Mouse (Mus musculus) layer of hippocampus, adult 9-11 months (tissue): ENCODE measurements around the gene Olfr235.
"Not testable (repeated sequence)": the region's sequence is repeated elsewhere in the genome, so short reads cannot be mapped to it uniquely, and the experiment has no call there.

Experiments used
- DNase-seq: peaks from one replicate; pipeline ENCODE4 v3.0.0; 2022

Gene Olfr235

DNA sequence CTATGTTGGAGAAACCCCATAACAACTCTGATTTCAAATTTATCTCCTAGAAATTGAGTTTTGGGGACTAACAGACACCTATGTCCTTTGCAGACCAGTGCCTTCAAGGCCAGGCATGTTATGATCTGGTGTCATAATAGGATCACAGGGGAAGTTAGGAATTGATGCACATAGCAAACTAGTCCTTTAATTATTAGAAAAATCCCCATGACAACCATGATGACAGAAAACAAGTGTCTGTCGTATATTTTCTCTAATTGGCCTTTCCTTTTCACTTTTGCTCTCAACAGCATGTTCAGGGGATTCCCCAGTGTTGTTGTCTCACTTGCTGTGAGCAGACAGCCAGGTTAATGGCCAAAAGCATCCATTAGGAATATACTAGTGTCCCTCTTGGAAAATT, at the start of gene Olfr235:
TSS of gene Olfr235 (plus strand) at position 301 of the 400 bp plus-strand sequence.
- DNase-seq: no peak

DNA sequence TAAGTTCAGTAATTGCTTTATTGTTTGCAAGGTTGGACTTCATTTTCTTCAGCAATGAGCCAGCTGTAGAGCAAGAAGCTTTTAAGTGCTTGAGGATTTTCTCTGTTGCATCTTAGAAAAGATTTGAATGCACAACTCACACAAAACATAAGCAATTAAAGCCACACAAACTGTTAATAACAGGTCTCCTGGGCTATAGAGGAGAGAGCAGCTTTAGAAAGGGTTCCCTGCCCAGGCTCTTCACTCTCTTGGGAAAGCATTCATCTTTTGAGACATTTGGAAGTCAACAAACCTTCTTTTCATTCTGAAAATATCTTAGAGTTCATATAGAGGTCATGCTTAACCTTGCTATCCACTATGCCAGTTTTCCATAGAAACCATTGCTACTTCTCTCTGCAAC, 28.3 kb upstream of the Olfr235 start, which contains the start of gene Olfr1432:
TSS of gene Olfr1432 (minus strand) at position 101 of the 400 bp plus-strand sequence.
- not testable (repeated sequence) for DNase-seq

DNA sequence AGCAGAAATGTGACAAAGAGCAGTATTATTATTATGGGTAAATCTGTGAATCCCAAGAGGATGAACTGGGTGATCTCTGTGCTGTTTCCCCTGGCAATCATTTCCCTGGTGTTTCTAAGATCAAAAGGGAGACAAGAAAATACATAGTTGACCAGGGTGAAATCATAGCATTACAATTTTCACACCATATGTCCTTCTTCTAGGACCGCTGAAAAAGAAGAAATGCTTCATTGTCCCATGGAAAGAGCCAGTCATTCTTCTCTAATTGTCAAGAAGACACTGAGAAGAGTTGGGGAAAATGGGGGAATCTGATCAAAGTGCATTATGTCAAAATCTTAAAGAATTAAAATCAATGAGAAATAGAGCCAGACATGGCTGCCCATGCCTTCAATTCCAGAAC, 19.3 kb upstream of the Olfr235 start, which contains the start of gene Olfr262:
TSS of gene Olfr262 (minus strand) at position 101 of the 400 bp plus-strand sequence.
- DNase-seq: no peak

DNA sequence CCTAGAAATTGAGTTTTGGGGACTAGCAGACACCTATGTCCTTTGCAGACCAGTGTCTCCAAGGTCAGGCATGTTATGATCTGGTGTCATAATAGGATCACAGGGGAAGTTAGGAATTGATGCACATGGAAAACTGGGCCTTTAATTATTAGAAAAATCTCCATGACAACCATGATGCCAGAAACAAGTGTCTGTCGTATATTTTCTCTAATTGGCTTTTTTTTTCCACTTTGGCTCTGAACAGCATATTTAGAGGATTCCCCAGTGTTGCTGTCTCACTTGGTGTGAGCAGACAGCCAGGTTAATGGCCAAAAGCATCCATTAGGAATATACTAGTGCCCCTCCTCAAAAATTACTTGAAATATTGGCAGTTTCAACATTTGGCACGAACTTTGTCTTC, 18.7 kb downstream of the Olfr235 start, which contains the start of gene Olfr1434:
TSS of gene Olfr1434 (plus strand) at position 301 of the 400 bp plus-strand sequence.
- no peak for DNase-seq

DNA sequence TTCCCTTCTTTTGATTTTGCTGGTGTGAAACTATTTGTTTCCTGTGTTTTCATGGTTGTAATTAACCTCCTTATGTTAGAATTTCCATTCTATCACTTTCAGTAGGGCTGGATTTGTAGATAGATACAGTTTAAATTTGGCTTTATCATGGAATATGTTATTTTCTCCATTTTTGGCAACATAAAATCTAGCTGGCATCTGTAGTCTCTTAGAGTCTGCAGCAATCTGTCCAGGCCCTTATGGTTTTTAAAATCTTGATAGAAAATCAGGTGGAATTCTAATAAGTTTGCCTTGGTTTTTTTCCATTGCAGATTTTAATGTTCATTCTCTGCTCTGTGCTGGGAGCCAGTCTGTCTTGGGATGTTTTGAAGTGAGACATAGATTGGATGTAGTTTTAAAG, 32.1 kb downstream of the Olfr235 start:
- peak; percentile 24 for DNase-seq

DNA sequence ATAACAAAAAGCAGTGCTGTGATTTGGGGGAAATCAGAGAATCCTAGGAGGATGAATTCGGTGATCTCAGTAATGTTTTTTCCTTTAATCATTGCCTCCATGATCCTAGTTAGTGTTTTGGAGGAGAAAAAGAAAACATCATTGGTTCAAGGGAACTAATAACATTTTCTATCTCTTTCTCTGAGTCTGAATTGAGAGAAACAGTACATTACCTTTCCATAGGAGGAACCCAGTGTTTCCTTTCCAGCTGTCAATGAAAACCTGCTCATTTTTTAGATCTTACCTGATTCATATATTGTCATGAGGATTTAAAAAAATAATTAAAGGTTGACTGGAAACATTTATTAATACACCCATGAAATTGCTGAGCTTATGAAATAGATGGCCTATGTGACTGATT, 38.2 kb downstream of the Olfr235 start, which contains the start of gene Olfr1436:
TSS of gene Olfr1436 (minus strand) at position 101 of the 400 bp plus-strand sequence.
- not testable (repeated sequence) for DNase-seq
